Mouse (Mus musculus) gastrocnemius, postnatal 36 days (tissue): Measurements from ENCODE around the gene Sik3. TPM values are rescaled to one million over a fixed set of nuclear protein-coding genes. Genes with fewer than 3 reads are reported as not detected.

Source experiments
- DNase-seq, 2 experiments: peaks; one replicate each; pipeline ENCODE4 v3.0.0; 2022
- intact Hi-C: fragments of 180-260 bp; cut with DNase I; formaldehyde crosslinking; loops from one replicate; pipeline ENCODE4 v1.15.1; 2025
- total RNA-seq, 2 experiments: library from RNA; stranded (reverse); gene quantifications; 2 replicates each; pipeline ENCODE4 v1.2.3; 2021

The Sik3 gene
- total RNA-seq, 2 experiments from 2014 or later: 28.6 to 43.1 TPM

- intact Hi-C loops: no loop called here
- no peak for DNase-seq
These were observed 34.3 kb downstream of the Sik3 start for GRCm38 (mm10) chr9:46046724-46047517.

- intact Hi-C loops: no loop called here
- DNase-seq: no peak
These were observed 36.9 kb downstream of the Sik3 start for GRCm38 (mm10) chr9:46049525-46049924.

DNA sequence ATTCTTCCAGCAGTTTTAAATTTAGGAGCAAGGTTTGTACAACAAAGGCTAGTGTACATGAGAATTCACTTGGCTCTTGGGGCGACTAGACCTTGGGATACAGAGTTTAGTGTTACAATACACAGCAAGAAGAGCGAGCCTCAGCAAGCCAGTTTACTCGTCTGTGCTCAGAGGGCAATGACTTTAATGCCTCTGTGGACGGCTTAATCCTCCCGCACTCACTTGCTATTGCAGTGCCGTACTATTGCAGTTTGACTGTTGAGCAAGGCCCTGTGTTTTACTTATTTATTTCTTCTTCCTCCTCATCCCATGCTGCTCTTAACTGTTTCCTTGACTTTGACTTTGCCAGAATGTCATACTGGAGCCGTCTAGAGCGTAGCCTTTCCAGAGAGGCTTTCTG is 37.6 kb downstream of the Sik3 start:
- intact Hi-C loops: no loop called here
- DNase-seq: no peak

- intact Hi-C loops: no loop called here
- no peak for DNase-seq
These were observed 40.5 kb downstream of the Sik3 start for GRCm38 (mm10) chr9:46053014-46053666.

DNA sequence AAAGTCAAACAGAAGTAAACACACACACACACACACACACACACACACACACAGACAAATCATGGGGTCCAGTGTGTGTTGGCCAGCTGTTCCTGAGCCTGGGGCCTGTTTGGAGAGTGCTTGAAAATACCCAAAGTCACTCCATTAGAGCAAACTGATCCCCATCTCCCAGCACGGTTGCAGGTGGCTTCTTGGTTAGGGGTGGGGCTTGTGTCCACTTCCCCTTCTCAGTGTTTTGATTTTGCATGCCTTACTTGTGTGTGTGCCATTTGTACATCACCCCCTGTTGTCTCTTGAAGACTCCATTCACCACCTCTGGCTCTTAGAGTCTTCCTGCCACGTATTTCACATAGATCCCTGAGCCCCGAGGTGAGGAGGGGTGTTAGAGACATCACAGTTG is 45.4 kb downstream of the Sik3 start:
- intact Hi-C loops: no loop called here
- no peak for DNase-seq

DNA sequence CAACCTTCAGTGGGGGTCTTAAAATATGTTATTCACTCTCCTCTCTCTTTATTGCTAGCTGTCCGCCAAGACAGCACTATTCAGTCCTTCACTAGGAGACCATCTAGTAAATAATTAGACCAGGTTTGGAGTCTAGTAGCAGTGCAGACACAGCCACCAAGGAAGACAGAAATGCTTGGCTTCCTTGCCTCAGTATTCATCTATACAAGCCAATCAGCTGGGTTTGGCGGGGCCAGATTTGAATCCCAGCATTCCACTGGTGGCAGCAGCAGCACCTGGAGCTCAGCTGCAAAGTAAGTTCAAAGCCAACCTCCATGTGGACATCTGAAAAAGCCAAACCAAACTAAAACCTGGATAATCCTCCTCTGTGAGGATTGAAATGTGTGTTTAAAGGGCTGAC is 47.6 kb downstream of the Sik3 start:
- intact Hi-C loops: no loop called here
- no peak for DNase-seq

DNA sequence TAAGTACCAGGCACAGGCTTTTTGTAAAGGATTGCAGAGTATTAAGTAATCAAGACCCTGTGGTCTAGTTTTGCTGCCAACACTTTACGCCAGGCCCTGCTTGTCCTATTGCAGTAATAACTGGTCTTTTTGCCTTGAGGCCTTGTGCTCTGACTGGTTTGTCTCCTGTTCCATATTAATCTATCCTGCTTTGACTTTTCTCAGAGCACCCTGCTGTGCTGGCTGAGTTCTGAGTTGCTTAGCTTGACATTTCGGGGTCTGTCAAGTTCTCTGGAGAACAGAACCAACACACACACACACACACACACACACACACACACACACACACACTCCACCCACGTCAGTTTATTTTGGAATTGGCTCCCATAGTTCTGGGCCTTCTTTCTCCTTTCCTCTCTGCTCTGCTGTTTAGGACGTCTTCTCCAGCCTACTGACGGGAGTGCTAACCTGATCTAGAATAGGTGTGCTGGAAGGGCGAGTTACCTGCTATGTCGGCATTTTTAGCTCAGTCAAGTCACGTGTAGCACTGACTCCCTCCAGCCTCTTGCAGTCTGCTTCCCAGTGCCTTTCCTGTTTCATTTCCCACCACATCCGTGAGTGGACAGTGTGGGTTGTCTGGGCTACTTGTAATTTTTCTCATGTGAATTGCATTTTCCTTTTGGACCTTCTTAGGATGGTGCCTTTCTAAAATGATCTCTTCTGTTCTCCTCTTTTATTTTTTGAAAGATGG is 49.2 kb downstream of the Sik3 start:
- intact Hi-C loops: no loop called here
- DNase-seq: no peak

DNA sequence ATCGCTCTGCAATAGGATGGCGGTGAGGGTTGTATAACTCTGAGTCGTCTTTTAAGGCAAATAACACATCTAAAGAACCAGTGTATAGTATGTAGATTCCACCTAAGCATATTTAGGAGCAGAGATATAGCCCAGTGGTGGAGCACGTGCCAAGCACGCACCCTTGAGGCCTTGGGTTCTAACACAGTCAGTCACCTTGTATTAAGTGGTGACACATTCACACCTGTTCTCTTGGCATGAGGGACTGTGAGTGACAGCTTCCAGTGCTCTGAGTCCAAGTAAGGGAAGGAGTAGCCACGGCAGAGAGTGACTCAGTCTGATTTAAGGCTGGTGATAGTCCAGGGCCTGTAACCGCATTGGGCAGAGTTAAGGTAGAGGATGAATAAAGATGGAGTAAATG is 51.7 kb downstream of the Sik3 start:
- intact Hi-C loops: no loop called here
- no peak for DNase-seq

DNA sequence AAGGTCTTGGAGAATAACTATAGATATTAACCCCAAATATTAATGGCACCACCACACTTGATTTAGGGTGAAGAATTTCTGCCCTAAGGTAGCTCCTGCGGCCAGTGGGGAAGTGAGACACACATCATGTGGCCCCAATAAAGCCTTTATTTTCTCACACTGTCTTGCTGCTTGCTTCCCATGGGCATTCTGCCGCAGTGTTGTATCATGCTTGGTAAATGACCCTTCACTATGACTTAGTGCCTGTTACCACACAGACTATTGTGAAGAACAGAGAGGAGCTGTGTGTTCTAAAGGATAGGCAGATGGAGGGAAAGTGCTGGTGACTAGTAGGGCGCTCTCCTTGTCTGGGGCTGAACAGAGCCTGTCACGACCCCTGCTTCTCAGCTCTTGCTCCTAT is 54.1 kb downstream of the Sik3 start:
- DNase-seq: no peak
- intact Hi-C loops: no loop called here

DNA sequence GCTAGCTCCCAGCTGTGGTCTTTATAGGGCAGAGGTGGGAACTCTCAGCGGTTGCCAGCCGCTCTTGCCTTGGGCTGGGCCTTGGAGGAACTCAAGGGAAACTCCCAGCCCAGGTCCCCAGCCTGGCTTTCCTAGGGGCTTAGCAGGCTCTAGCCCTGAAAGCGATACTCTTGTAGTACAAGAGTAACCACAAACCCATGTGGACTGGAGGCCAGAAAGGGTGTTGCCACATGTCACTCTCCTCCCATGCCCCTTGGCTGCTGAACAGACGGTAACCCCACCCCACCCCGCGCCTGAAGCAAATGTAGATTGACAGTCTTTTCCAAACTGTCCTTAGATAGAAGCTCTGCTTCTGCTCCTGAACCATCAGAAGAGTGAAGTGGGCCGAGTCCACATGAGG is 55.1 kb downstream of the Sik3 start:
- peak; percentile 44 to 65 for DNase-seq
- intact Hi-C loops: loop anchor here (2.0 kb wide), 1 partner anchor 53 kb away; no protein-coding TSS in a partner anchor

DNA sequence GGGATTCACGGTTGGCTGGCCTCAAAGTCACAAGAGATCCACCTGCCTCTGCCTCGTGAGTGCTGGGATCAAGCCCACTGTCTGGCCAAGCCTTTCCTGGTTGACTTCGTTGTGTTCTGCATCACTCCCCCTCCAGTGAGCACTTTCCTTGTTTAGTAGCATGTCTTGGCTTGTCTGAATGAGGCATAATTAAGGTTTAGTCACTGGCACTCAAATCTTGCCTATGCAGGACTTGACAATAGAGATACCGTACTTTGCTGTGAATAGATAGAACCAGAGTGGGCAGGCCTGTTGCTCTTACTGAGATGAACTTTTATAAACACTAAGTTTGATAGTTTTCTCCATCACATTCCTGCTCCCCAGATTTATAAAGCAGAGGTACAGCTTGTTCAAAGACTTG is 56.4 kb downstream of the Sik3 start:
- intact Hi-C loops: loop anchor here (2.0 kb wide), 1 partner anchor 54 kb away; no protein-coding TSS in a partner anchor
- DNase-seq: no peak

- no peak for DNase-seq
- intact Hi-C loops: no loop called here
These were observed 59.6 kb downstream of the Sik3 start for GRCm38 (mm10) chr9:46072101-46072835.

GRCm38 (mm10) chr9:46073443-46073842 is 60.8 kb downstream of the Sik3 start:
- intact Hi-C loops: no loop called here
- no peak for DNase-seq

- no peak for DNase-seq
- intact Hi-C loops: no loop called here
These were observed 63.0 kb downstream of the Sik3 start for GRCm38 (mm10) chr9:46075578-46075977.

DNA sequence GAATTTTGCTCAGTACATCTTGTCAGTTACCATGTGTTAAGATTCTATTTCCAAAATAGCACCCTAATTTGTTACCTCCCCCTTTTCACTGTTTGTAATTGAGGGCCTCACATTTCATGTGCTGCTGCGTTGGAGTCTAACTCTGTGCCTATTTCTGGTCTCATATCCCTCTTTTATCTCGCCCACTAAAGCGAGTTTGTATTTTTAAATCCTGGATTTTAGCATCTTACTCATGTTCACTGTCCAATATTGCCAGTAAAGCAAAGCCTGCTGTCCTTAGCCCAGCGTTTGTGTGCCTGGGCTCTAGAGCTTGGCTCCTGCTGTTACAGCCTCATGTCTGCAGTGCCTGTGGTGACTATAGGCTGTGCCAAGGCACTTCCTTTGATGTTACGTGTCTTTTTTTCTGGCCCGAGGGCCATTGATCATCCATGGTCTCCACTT is 69.8 kb downstream of the Sik3 start:
- DNase-seq: no peak
- intact Hi-C loops: no loop called here

DNA sequence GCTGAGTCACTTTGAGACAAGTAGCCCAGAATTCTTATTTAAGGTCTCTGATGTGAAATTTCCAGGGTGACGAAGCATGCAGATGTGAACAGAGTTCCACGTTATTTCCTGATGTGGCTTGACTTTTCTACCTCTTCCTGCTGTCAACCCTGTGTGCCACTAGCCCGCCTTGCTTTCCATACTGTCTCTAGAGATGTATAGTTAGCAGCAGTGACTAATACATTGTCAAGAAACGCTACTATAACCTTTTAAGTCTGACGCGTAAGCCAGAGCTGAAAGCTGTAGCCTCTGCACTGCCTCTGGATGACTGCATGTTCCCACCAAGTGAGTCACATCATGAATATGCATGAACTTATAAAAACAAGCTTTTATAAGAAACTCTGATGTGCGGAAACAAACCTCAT is 70.9 kb downstream of the Sik3 start:
- intact Hi-C loops: no loop called here
- no peak for DNase-seq

DNA sequence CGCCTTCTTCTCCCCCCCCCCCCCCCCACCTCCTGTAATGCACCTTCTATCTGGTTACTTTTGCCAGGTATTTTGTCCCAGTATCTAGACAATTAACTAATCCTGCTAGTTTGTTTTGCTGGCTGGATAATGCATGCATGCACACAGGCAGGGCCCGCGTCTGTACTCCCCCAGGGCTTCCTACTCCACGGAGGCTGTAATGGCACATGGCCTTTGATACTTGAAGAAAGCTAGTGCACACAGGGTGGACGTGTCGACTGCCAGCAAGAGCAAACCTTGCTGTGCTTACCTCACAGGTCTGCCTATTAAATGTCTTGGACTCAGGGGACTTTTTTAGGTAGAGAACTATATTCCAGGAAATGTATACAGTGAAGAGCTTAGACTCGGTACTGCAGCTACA is 73.3 kb downstream of the Sik3 start:
- intact Hi-C loops: no loop called here

DNA sequence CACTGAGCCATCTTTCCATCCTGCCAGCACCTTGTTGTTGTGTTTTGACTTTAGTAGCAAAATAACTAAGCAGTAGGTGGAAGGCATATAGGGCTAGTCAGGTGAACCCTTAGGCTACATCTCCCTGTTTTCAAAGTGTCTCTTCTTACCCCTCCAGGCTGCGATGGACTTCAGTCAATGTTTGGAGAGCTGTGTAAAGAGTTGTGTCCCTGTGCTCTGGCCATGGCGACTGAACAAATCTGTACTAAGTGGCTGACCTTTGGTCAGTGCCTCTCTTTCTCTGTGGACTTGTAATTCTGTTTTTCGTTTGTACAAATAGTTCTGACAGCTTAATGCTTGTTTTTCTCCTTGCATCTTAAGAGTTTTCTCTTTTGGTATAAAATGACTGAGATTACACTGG is 74.2 kb downstream of the Sik3 start:
- no peak for DNase-seq
- intact Hi-C loops: no loop called here

More for the DNA sequence above, 73.3 kb downstream of the Sik3 start:
- DNase-seq: no peak

DNA sequence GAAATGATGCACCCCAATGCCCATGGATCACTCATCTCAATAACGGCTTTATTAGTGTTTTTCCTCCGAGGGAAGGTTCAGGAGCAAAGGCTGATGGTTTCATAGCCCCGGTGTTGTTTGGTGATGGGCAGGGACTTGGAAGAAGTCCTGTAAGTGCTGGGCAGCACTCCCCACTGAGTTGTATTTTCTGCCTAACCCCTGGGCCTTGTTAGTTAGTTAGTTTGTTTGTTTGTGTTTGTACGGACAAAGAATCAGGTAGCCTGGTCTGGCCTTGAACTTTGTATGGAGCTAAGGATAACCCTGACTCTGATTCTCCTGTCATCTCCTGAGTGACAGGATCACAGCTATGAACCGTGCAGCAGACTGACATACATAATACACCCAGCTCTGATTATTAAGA is 74.8 kb downstream of the Sik3 start:
- intact Hi-C loops: no loop called here
- DNase-seq: no peak

DNA sequence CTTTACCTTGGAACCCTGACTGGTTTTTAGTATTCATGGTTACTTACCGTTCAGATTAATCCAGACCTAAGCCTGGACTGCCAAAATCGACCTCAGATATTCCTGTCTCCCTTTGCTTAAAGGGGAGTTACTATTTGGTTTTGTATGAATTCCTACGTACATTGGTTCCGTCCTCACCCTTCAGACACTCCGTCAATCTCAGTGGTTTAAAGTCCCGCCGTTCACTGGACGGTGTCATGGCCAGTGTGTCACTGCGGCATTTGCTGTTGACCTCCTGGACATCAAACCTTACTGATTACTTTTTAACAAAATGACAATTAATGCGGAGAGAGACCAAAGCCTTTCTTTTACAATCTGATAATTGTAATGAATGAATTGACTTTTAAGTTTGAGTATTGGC is 76.1 kb downstream of the Sik3 start:
- DNase-seq: no peak
- intact Hi-C loops: no loop called here

GRCm38 (mm10) chr9:46090066-46090465 is 77.4 kb downstream of the Sik3 start:
- intact Hi-C loops: no loop called here
- no peak for DNase-seq
